Mouse (Mus musculus) megakaryocyte, embryonic 14.5 days (primary cell): Measurements from ENCODE around the gene Ndrg4. TPM values are rescaled to one million over a fixed set of nuclear protein-coding genes. Genes with fewer than 3 reads are reported as not detected.

ENCODE experiments used
- H3K27me3 ChIP-seq: replicated peaks from 2 replicates; pipeline ENCODE3; 2012; ENCODE audit warnings: inconsistent platforms
- H3K36me3 ChIP-seq: replicated peaks from 2 replicates; pipeline ENCODE3; 2012; ENCODE audit warnings: low read length, inconsistent platforms, mixed read lengths
- H3K4me1 ChIP-seq: 2 replicates; pipeline ENCODE4 v1.6.1; 2012; ENCODE audit warnings: inconsistent platforms
- H3K4me3 ChIP-seq: replicated peaks from 2 replicates; pipeline ENCODE3; 2012; ENCODE audit warnings: moderate library complexity, mild to moderate bottlenecking, inconsistent platforms
- H3K9me3 ChIP-seq: 2 replicates; pipeline ENCODE4 v1.6.1; 2012; ENCODE audit warnings: inconsistent platforms
- FLI1 ChIP-seq: IDR thresholded peaks from 2 replicates; pipeline ENCODE4 v1.6.1; 2012; ENCODE audit warnings: low read length, inconsistent platforms, mixed read lengths
- GATA1 ChIP-seq: IDR thresholded peaks from 3 replicates; pipeline ENCODE4 v1.6.1; 2012; ENCODE audit warnings: mixed read lengths, low read length, inconsistent platforms, borderline replicate concordance
- polyA plus RNA-seq: library from polyadenylated mRNA; stranded (reverse); fragments of >175 nt; gene quantifications from 2 replicates; pipeline ENCODE4 v1.2.3, GENCODE M21; 2012; ENCODE audit warnings: low replicate concordance; ENCODE audit not compliant: insufficient read depth

Ndrg4 gene
- polyA plus RNA-seq, 1 experiment = 30.6 TPM

DNA sequence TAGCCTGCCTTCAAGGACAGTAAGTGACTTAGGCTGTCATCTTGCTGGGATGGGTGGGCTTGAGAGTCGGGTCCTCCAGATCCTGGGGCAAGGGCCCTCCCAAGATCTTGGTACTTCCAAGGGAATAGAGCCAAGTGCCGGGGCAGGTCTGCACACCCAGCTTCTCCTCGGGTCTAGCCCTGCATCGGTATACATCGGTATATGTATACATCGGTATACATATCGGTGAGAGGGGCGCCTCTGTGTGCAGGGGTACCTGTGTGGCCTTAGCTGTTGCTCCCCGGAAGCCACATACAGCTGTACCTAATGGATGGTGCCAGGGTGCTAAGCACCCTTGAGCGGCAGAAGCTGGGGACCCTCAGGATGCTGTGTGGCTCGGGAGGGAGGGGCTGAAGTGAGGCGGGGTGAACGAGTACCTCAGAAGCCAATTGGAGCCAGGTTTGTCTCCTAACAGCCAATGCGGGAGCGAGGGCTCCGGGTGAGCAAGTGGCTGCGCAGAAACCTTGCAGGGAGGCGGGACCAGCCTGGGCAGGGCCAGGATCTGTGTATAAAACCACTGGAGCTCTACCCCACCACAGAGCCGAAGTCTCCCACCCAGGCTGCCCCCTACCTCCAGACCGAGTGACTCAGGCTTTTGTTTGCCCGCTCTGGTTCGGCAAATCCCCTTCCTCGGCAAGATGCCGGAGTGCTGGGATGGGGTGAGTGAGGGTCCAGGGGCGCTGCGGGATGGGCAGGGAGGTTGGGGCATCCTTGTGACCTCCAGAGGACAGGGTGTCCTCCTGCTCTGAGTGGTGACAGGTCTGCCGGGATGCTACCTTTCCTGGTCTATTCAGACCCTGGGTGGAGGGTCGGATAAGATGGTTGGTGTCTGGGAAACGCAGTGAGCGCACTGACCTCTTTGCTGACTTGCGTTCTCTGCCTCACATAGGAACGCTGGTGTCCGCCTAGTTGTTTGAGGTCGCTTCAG lies 26.0 kb downstream of the Ndrg4 start:
- peaks cover 75% of the 10 kb centered on the region for H3K4me1 ChIP-seq
- H3K27me3 ChIP-seq = peaks cover 77% of the 10 kb centered on the region
- no peaks in the 10 kb centered on the region for H3K9me3 ChIP-seq
- peaks cover 19% of the 10 kb centered on the region for H3K36me3 ChIP-seq
- TF ChIP-seq FLI1 (no peak), GATA1 (no peak)
- peak overlapping the region; percentile 91 for H3K4me3 ChIP-seq

DNA sequence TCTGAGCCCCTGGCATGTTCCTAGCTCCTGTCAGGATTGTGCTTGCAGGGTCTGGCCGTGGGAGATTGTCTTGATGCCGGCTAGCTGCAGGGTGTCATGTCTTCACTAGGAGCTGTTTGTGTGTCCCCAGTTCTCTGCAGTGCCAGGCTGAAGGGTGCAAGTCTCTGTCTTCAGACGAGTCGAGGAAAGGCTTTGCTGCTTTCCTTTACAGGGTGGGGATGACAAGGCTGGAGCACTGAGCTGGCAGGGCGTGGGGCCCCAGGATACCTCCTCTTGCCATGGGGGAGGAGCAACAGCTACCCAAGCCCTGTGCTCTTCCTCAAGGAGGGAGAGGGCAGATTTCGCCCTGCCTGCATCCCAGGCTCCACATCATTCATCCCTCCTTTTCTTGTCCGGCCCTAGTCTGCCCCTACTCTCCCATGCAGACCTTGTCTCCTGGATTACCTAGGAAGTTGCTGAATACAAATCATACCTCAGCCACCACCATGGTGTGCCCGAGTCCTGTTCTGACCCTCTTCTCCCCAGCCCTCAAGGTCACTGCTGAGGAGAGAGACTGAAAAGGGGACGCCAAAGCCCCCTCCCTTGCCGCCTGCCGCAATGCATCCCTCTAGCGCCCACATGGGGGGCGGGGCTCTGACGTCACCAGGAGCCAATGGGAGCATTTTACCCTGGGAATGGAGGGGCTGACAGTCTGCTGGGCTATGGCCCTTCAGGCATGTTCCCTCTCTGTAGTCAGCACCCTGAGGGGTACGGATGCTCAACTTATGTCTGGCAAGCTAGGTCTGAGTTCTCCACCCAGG lies 26.9 kb downstream of the Ndrg4 start:
- H3K27me3 ChIP-seq = peaks cover 78% of the 10 kb centered on the region
- H3K4me1 ChIP-seq = peaks cover 68% of the 10 kb centered on the region
- peaks cover 22% of the 10 kb centered on the region for H3K36me3 ChIP-seq
- no peaks in the 10 kb centered on the region for H3K9me3 ChIP-seq
- TF ChIP-seq GATA1 (no peak), FLI1 (no peak)
- peak overlapping the region; percentile 91 for H3K4me3 ChIP-seq

DNA sequence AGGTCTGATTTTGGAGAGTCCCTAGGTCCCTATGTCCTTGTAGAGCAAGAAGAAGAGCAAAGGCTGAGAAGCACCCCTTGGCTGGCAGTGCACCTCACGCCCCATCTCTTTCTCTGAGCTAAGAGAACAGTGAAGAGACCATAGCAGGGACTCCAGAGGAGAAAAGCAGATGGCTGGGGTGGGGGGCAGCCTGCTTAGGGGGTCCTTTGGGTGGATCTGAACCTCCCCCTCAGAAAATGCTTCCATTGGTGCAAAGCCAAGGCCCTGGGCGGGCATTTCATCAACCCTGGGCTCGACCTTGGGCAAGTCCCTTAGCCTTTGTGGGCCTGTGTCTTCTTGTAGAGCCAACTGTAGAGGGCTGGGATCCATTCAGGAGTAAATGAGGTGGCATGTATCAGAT lies 27.8 kb downstream of the Ndrg4 start:
- TF ChIP-seq FLI1 (no peak), GATA1 (no peak)
- H3K4me3 ChIP-seq = no peak overlapping the region
- peaks cover 77% of the 10 kb centered on the region for H3K27me3 ChIP-seq
- peaks cover 30% of the 10 kb centered on the region for H3K36me3 ChIP-seq
- no peaks in the 10 kb centered on the region for H3K9me3 ChIP-seq
- H3K4me1 ChIP-seq = peaks cover 61% of the 10 kb centered on the region

DNA sequence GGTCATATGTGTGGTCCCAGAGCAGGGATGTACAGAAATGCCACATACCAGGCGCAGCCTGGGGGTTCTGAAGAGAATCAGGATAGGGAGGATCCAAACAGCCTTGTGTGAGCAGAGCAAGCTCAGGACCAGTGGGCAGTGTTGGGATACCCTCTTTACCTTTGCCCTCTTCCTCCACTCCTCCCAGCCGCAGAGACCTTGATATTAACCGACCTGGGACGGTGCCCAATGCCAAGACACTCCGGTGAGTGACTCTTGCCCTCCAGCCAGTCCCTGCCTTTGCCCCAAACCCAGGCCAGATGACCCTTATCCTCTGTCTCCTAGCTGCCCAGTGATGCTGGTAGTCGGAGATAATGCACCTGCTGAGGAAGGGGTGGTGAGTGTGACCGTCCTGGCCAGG lies 32.8 kb downstream of the Ndrg4 start:
- H3K4me3 ChIP-seq = no peak overlapping the region
- H3K9me3 ChIP-seq = no peaks in the 10 kb centered on the region
- H3K4me1 ChIP-seq = peaks cover 58% of the 10 kb centered on the region
- TF ChIP-seq GATA1 (no peak), FLI1 (no peak)
- peaks cover 58% of the 10 kb centered on the region for H3K36me3 ChIP-seq
- H3K27me3 ChIP-seq = peaks cover 34% of the 10 kb centered on the region

DNA sequence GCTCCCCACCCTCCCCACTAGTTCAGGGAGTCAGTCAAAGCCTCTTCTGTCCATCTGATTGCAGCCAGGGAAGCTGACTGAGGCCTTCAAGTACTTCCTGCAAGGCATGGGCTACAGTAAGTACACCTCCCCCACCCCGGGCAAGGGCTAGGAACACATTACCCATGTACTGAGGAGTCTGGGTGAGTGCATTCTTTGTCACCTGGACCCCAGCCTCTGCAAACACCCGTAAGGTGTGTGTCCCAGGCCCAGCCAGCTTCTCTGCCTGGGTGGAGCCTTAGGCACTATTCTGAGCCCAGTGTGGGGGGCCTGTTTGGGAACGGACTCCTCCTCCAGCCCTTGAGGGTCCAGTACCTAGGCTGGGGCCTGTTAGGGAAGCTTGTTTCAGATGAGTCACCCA lies 34.2 kb downstream of the Ndrg4 start:
- peaks cover 56% of the 10 kb centered on the region for H3K36me3 ChIP-seq
- H3K4me3 ChIP-seq = no peak overlapping the region
- TF ChIP-seq FLI1 (no peak), GATA1 (no peak)
- H3K4me1 ChIP-seq = peaks cover 63% of the 10 kb centered on the region
- H3K9me3 ChIP-seq = no peaks in the 10 kb centered on the region
- H3K27me3 ChIP-seq = peaks cover 24% of the 10 kb centered on the region

DNA sequence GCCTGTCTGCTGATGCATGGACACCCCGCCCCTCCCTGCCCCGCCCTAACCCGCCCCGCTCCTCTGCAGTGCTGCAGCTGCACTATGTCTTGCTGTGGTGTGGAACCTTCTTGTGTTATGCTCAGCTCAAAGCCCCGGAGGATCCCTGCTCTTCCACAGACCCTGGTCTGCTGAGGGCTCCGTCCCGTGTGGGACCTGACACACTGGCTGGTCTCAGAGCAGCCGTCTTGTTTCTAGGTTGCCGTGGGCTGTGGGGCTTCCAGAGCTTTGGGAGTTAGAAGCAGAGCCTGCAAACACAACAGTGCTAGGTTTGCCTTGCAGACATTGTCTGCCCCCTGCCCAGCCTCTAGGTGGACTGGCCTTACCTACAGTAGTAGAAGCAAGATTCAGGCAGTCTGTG lies 35.6 kb downstream of the Ndrg4 start:
- H3K36me3 ChIP-seq = peaks cover 53% of the 10 kb centered on the region
- TF ChIP-seq GATA1 (no peak), FLI1 (no peak)
- no peak overlapping the region for H3K4me3 ChIP-seq
- no peaks in the 10 kb centered on the region for H3K9me3 ChIP-seq
- peaks cover 76% of the 10 kb centered on the region for H3K4me1 ChIP-seq
- peaks cover 13% of the 10 kb centered on the region for H3K27me3 ChIP-seq

DNA sequence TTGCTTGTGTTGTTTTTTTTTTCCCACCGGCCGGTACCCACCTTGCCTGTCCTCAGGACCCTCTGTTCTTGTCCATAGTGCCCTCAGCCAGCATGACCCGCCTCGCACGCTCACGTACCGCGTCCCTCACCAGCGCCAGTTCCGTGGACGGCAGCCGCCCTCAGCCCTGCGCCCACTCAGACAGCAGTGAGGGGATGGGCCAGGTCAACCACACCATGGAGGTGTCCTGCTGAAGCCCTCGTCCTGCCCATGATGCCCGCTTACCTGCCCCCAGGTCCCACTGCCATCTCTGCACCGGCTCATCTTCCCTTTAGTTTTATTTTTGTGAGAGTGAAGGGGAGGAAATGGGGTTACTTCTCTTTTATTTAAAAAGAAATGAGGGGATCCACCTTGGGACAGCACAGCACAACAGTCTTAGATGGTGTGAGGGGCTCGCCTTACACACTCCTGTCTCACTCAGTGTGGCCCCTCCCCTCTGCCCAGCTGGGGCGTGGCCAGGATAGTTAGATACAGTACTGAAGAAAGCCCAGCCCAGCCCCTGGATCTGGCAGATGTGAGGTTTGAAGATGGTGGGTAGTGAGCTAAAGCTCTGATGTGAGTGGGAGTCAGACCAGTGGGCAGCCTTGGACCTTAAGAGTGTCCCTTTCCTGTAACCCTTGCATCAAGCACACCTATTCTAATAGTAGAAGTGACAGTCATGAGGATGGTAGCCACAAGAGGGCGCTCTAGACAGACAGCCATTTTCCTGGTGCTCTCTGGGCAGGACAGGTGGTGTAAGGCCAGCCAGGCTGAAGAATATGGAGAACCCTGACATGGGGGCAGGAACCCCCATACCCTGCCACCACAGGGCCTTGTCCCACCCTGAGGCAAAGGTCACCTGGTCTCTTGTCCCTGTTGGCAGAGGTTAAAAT lies 36.6 kb downstream of the Ndrg4 start:
- Histone ChIP-seq H3K4me3 (peak overlapping the region; percentile 47), H3K27me3 (peaks cover 11% of the 10 kb centered on the region), H3K9me3 (no peaks in the 10 kb centered on the region), H3K36me3 (peaks cover 58% of the 10 kb centered on the region), H3K4me1 (peaks cover 79% of the 10 kb centered on the region)
- TF ChIP-seq FLI1 (no peak), GATA1 (no peak)

DNA sequence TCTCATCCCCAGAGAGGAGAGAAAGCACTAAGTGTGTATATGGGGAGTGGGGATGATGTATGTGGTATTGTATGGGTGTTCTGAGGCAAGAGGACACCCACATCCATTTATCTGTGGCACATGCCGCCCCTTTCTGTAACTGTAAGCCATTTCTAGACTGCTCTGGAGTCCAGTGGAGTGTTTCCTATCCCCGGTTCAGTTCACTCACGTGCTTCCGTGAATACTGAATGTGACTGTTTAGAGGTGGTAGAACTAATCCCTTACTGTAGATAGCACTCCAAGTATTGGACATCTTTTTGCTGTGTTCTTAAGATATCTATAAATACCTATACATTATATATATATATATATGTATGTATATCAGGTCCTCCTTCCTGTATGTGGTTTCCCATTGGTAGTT lies 37.6 kb downstream of the Ndrg4 start:
- TF ChIP-seq FLI1 (no peak), GATA1 (no peak)
- Histone ChIP-seq H3K9me3 (no peaks in the 10 kb centered on the region), H3K4me1 (peaks cover 79% of the 10 kb centered on the region), H3K36me3 (peaks cover 58% of the 10 kb centered on the region), H3K27me3 (peaks cover 3% of the 10 kb centered on the region), H3K4me3 (no peak overlapping the region)

DNA sequence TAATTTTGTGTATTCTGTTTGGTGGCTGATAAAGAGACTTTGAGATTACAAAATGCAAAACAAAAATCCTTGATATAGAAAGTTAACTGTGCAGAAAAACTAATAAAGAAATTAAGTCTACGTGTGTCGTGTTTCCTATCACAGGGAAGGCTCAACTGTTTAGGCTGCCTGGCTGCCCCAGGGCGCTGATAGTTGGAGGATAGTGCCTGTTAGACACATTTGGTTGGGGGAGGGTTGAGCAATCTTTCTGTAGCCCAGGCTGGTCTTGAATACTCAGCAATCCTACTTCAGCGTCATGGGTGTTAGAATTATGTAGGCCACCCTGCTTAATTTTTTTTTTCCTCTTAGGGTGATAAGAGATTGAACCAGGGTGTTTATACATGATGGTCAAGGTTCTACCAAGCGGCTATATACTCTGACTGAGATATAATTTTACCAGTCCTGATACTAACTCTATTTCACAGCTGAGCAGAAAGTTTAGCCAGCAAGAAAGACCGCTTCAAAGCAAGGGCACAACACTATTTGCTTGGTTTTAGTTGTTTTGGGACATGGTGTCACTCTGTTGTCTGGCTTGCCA lies 38.1 kb downstream of the Ndrg4 start:
- TF ChIP-seq GATA1 (no peak), FLI1 (no peak)
- H3K27me3 ChIP-seq = no peaks in the 10 kb centered on the region
- peaks cover 60% of the 10 kb centered on the region for H3K36me3 ChIP-seq
- no peaks in the 10 kb centered on the region for H3K9me3 ChIP-seq
- peak overlapping the region; percentile 97 for H3K4me3 ChIP-seq
- H3K4me1 ChIP-seq = peaks cover 73% of the 10 kb centered on the region
